Mouse (Mus musculus) myocyte (in vitro differentiated cells): Measurements from ENCODE around the gene Lta. TPM values are rescaled to one million over a fixed set of nuclear protein-coding genes. Genes with fewer than 3 reads are reported as not detected.

Experiments
- H3K27me3 ChIP-seq: one replicate; pipeline ENCODE4 v1.6.1; 2011; ENCODE audit not compliant: control insufficient read depth, insufficient read depth, insufficient read length
- H3K36me3 ChIP-seq: one replicate; pipeline ENCODE4 v1.6.1; 2011; ENCODE audit not compliant: control insufficient read depth, insufficient read depth
- H3K4me2 ChIP-seq: one replicate; pipeline ENCODE4 v1.6.1; 2011; ENCODE audit warnings: low read depth, control low read depth
- H3K4me3 ChIP-seq: one replicate; pipeline ENCODE4 v1.5.1; 2011; ENCODE audit warnings: mild to moderate bottlenecking, control low read depth, moderate library complexity
- H3K79me2 ChIP-seq: one replicate; pipeline ENCODE4 v1.6.1; 2011; ENCODE audit not compliant: control insufficient read depth, insufficient read depth
- H3ac ChIP-seq: one replicate; pipeline ENCODE4 v1.6.1; 2011; ENCODE audit not compliant: control insufficient read depth, insufficient read length
- CEBPB ChIP-seq: IDR thresholded peaks from 2 replicates; pipeline ENCODE4 v1.6.1; 2011; ENCODE audit warnings: mild to moderate bottlenecking, moderate library complexity; ENCODE audit not compliant: poor library complexity, insufficient read depth, severe bottlenecking
- E2F4 ChIP-seq: IDR thresholded peaks from one replicate; pipeline ENCODE4 v1.6.1; 2011; ENCODE audit warnings: mild to moderate bottlenecking, control low read depth, moderate library complexity; ENCODE audit not compliant: insufficient read depth
- MAX ChIP-seq: IDR thresholded peaks from one replicate; pipeline ENCODE4 v1.6.1; 2011; ENCODE audit warnings: low read depth, mild to moderate bottlenecking, control low read depth
- MYOD1 ChIP-seq, 3 experiments: IDR thresholded peaks; one replicate each; pipeline ENCODE4 v1.6.1; 2011; ENCODE audit warnings: control low read depth in 2 of 3, low read depth in 2 of 3, mild to moderate bottlenecking in 2 of 3, moderate library complexity in 1 of 3; ENCODE audit not compliant: insufficient read length in 2 of 3, control insufficient read depth in 1 of 3
- MYOG ChIP-seq, 3 experiments: IDR thresholded peaks; one replicate each; pipeline ENCODE4 v1.6.1; 2011; ENCODE audit warnings: control low read depth in 2 of 3, low read depth in 2 of 3, mild to moderate bottlenecking in 2 of 3; ENCODE audit not compliant: insufficient read length in 2 of 3, control insufficient read depth in 1 of 3, insufficient read depth in 1 of 3
- POLR2A ChIP-seq: IDR thresholded peaks from one replicate; pipeline ENCODE4 v1.6.1; 2011; ENCODE audit warnings: low read depth, mild to moderate bottlenecking, control low read depth, moderate library complexity; ENCODE audit not compliant: insufficient read length
- POLR2AphosphoS2 ChIP-seq: IDR thresholded peaks from one replicate; pipeline ENCODE4 v1.6.1; 2011; ENCODE audit warnings: low read depth, control low read depth; ENCODE audit not compliant: insufficient read length
- REST ChIP-seq: IDR thresholded peaks from one replicate; pipeline ENCODE4 v1.6.1; 2011; ENCODE audit warnings: mild to moderate bottlenecking, control low read depth, moderate library complexity; ENCODE audit not compliant: insufficient read depth, insufficient read length
- SRF ChIP-seq: IDR thresholded peaks from one replicate; pipeline ENCODE4 v1.6.1; 2011; ENCODE audit warnings: low read depth; ENCODE audit not compliant: control insufficient read depth, insufficient read length
- TCF12 ChIP-seq: IDR thresholded peaks from one replicate; pipeline ENCODE4 v1.6.1; 2011; ENCODE audit warnings: mild to moderate bottlenecking, control low read depth; ENCODE audit not compliant: poor library complexity, insufficient read depth, severe bottlenecking
- TCF3 ChIP-seq: IDR thresholded peaks from one replicate; pipeline ENCODE4 v1.6.1; 2011; ENCODE audit warnings: low read depth, control low read depth; ENCODE audit not compliant: insufficient read length
- USF1 ChIP-seq: IDR thresholded peaks from one replicate; pipeline ENCODE4 v1.6.1; 2011; ENCODE audit warnings: low read depth, mild to moderate bottlenecking, control low read depth, moderate library complexity
- polyA plus RNA-seq: library from polyadenylated mRNA; unstranded; fragments of >200 nt; fragmentation: generic; extraction: Trizol; gene quantifications from one replicate; pipeline ENCODE4 v1.2.1, GENCODE M21; 2012; ENCODE audit warnings: missing spikeins

The Lta gene
- polyA plus RNA-seq, 1 experiment = 0.26 TPM

DNA sequence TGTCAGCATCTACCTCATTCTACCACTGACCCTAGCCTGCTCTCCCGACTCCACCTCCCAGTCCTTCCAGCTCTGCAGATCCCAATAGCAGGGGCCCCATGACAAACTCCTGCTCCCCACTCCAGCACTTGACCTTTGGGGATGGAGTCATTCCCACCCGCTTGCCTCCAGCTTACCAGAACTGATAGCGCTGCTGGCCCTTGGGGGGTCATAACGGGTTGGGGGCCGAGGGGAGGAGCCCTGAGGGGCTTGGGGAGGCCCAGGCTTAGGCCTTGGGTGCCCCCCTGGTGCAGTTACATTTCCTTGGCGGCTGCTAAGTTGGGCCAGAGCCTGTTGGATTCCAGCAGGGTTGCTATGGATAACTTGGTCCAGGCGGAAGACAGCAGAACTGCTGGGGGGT, 50.5 kb downstream of the Lta start:
- H3K79me2 ChIP-seq = peaks cover 15% of the 10 kb centered on the region
- H3K36me3 ChIP-seq = peaks cover 39% of the 10 kb centered on the region

DNA sequence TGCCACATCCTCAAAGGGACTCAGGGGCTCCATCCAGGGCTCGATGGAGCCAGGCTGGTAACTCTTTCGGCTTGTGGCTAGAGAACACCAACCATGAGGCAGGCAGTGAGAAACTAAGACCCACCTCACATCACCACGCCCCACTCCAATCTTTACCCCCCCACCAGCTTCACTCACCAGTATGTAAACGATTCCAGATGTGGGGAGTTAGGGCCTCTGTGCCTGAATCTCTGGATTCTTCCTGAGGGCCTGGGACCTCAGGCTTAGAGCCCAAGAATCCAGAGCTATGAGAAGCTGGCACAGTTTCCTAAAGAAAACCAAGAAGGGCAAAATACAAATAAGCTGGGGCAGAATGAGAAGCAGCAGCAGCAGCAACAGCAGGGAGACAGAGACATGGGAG, 51.2 kb downstream of the Lta start:
- peaks cover 12% of the 10 kb centered on the region for H3K79me2 ChIP-seq
- H3K27me3 ChIP-seq = no peaks in the 10 kb centered on the region
- H3K36me3 ChIP-seq = peaks cover 41% of the 10 kb centered on the region
- H3ac ChIP-seq = no peak overlapping the region
- H3K4me2 ChIP-seq = no peak overlapping the region
- H3K4me3 ChIP-seq = no peak overlapping the region
- no peak for TF ChIP-seq REST

More for the DNA sequence above, 50.5 kb downstream of the Lta start:
- H3K4me2 ChIP-seq = no peak overlapping the region
- H3K27me3 ChIP-seq = no peaks in the 10 kb centered on the region
- no peak overlapping the region for H3ac ChIP-seq
- no peak overlapping the region for H3K4me3 ChIP-seq
- no peak for TF ChIP-seq TCF12
- no peak for TF ChIP-seq POLR2AphosphoS2
- TF ChIP-seq SRF = no peak
- no peak for TF ChIP-seq POLR2A
- no peak for TF ChIP-seq TCF3
- TF ChIP-seq MAX = no peak
- TF ChIP-seq MYOG (IDR thresholded peaks at IDR 0.05; ENCODE audit: control insufficient read depth in 1 of 3, insufficient read depth in 1 of 3, insufficient read length in 2 of 3, low read depth in 2 of 3) = no peak
- TF ChIP-seq MYOD1 (IDR thresholded peaks at IDR 0.05; ENCODE audit: control insufficient read depth in 1 of 3, insufficient read length in 2 of 3, low read depth in 2 of 3) = no peak
- TF ChIP-seq CEBPB = no peak
- TF ChIP-seq REST = no peak
- TF ChIP-seq E2F4 = no peak
- TF ChIP-seq USF1 = no peak

Other genes starting within 250 kb of the Lta start
- gene Hspa1b, start 246.1 kb downstream of the Lta start, polyA plus RNA-seq = 7.3 TPM
- not detected for gene Gm20481, start 235.4 kb downstream of the Lta start, polyA plus RNA-seq
- gene Hspa1a, start 233.2 kb downstream of the Lta start, polyA plus RNA-seq = 1.8 TPM
- 1.3 TPM for gene Hspa1l, start 232.6 kb downstream of the Lta start, polyA plus RNA-seq
- gene Lsm2, start 223.5 kb downstream of the Lta start, polyA plus RNA-seq = 52.3 TPM
- 208 TPM for gene Vars, start 204.4 kb downstream of the Lta start, polyA plus RNA-seq
- gene Vwa7, start 188.8 kb downstream of the Lta start, polyA plus RNA-seq = 0.05 TPM
- 0.14 TPM for gene Sapcd1, start 177.3 kb downstream of the Lta start, polyA plus RNA-seq
- 2.1 TPM for gene Msh5, start 158.6 kb downstream of the Lta start, polyA plus RNA-seq
- 412 TPM for gene Clic1, start 155.4 kb downstream of the Lta start, polyA plus RNA-seq
- 101 TPM for gene Ddah2, start 146.3 kb downstream of the Lta start, polyA plus RNA-seq
- 0.18 TPM for gene Ly6g6c, start 140.0 kb downstream of the Lta start, polyA plus RNA-seq
- gene Mpig6b, start 139.2 kb downstream of the Lta start, polyA plus RNA-seq = not detected
- gene Ly6g6e, start 128.4 kb downstream of the Lta start, polyA plus RNA-seq = not detected
- not detected for gene Ly6g6d, start 127.3 kb downstream of the Lta start, polyA plus RNA-seq
- gene Ly6g6f, start 119.7 kb downstream of the Lta start, polyA plus RNA-seq = not detected
- gene Abhd16a, start 116.1 kb downstream of the Lta start, polyA plus RNA-seq = 64.7 TPM
- gene Ly6g5c, start 97.1 kb downstream of the Lta start, polyA plus RNA-seq = not detected
- gene Ly6g5b, start 89.9 kb downstream of the Lta start, polyA plus RNA-seq = 0.11 TPM
- gene Gpank1, start 83.9 kb downstream of the Lta start, polyA plus RNA-seq = 17.4 TPM
- gene Csnk2b, start 83.3 kb downstream of the Lta start, polyA plus RNA-seq = 320 TPM
- 12.8 TPM for gene D17H6S53E, start 79.0 kb downstream of the Lta start, polyA plus RNA-seq
- 0.18 TPM for gene Apom, start 73.3 kb downstream of the Lta start, polyA plus RNA-seq
- gene Bag6, start 70.2 kb downstream of the Lta start, polyA plus RNA-seq = 271 TPM
- 153 TPM for gene Prrc2a, start 40.5 kb downstream of the Lta start, polyA plus RNA-seq
- not detected for gene Aif1, start 29.3 kb downstream of the Lta start, polyA plus RNA-seq
- gene Lst1, start 16.9 kb downstream of the Lta start, polyA plus RNA-seq = 4.3 TPM
- 0.05 TPM for gene Ltb, start 10.9 kb downstream of the Lta start, polyA plus RNA-seq
- gene Tnf, start 3.3 kb downstream of the Lta start, polyA plus RNA-seq = 0.05 TPM
- gene Gm16181, start 15.5 kb upstream of the Lta start, polyA plus RNA-seq = 0.18 TPM
- gene Atp6v1g2, start 28.3 kb upstream of the Lta start, polyA plus RNA-seq = 2.0 TPM
- gene Nfkbil1, start 30.4 kb upstream of the Lta start, polyA plus RNA-seq = 27.1 TPM
- 268 TPM for gene Ddx39b, start 36.4 kb upstream of the Lta start, polyA plus RNA-seq
- 38.3 TPM for gene H2-D1, start 57.4 kb upstream of the Lta start, polyA plus RNA-seq
- 6.6 TPM for gene H2-Q1, start 115.1 kb upstream of the Lta start, polyA plus RNA-seq
- 0.17 TPM for gene H2-Q2, start 136.9 kb upstream of the Lta start, polyA plus RNA-seq
- gene H2-Q4, start 174.3 kb upstream of the Lta start, polyA plus RNA-seq = 8.3 TPM
- not detected for gene H2-Q6, start 219.5 kb upstream of the Lta start, polyA plus RNA-seq
- gene H2-Q7, start 233.8 kb upstream of the Lta start, polyA plus RNA-seq = 0.06 TPM